Mouse (Mus musculus): ENCODE data around the gene Ubl5. TPM values are rescaled to one million over a fixed set of nuclear protein-coding genes. Genes with fewer than 3 reads are reported as not detected.

Ubl5 gene
- polyA plus RNA-seq, 1 experiment from 2014 or later = 481 TPM

DNA sequence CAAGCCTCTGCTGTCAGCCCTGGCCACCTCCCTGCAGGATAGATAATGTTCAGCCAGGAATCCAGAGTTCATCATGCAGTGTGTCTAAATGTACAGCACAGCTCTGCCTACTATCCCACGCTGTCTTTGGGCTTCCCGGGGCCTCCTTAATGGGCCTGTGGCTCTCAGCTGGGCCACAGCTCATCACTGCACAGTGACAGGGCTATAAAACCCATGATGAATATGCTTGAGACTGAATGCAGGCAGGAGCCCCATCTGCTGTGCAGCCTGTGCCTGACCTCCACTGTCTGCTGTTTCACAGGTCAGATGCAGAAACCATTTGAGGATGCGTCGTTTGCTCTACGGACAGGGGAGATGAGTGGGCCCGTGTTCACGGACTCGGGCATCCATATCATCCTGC, 20.2 kb downstream of the Ubl5 start:
- Histone ChIP-seq H3K9me3 (ENCODE audit: control insufficient read depth, low read length) (no peaks in the 10 kb centered on the region), H3K4me3 (ENCODE audit: low read depth, low read length) (no peak overlapping the region), H3K27ac (replicated peaks) (no peak overlapping the region), H3K4me2 (replicated peaks; ENCODE audit: low read depth) (no peak overlapping the region), H3K4me1 (replicated peaks; ENCODE audit: control insufficient read depth, insufficient read depth) (no peaks in the 10 kb centered on the region), H3K27me3 (ENCODE audit: control insufficient read depth, insufficient read depth, low read length) (no peaks in the 10 kb centered on the region), H3K36me3 (ENCODE audit: control insufficient read depth, insufficient read depth, low read length) (peaks cover 25% of the 10 kb centered on the region), H3K9ac (ENCODE audit: low read length) (no peak overlapping the region)
- DNase-seq (ENCODE audit: low spot score) = no peak
- 91% methylated on average over 8 of the region's 8 CpGs for WGBS
- TF ChIP-seq EP300 (optimal IDR thresholded peaks at IDR 0.05) = no peak
- no peak for ATAC-seq (ENCODE audit: low FRiP score, low TSS enrichment)

DNA sequence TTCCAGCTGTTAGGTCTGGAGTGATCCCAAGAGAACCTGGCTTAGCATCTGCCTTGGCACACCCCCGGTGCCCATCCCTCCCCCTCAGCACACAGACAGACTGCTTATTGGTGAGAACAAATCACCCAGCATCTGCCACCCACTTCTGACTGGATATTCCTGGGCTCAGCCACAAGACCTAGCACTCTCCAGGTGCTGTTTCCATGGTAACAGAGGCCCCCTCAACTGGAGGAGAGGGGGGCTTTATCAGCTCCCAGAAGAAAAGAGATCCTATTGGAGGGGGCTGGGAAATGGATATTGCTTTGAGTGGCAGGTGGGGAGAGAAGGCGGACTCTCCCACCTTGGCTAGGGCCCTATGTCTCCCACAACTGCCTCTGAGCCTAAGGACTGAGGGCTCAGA, 21.3 kb downstream of the Ubl5 start:
- Histone ChIP-seq H3K4me2 (replicated peaks; ENCODE audit: low read depth) (no peak overlapping the region), H3K27ac (replicated peaks) (no peak overlapping the region), H3K27me3 (ENCODE audit: control insufficient read depth, insufficient read depth, low read length) (no peaks in the 10 kb centered on the region), H3K36me3 (ENCODE audit: control insufficient read depth, insufficient read depth, low read length) (peaks cover 25% of the 10 kb centered on the region), H3K9me3 (ENCODE audit: control insufficient read depth, low read length) (no peaks in the 10 kb centered on the region), H3K9ac (ENCODE audit: low read length) (no peak overlapping the region), H3K4me3 (ENCODE audit: low read depth, low read length) (no peak overlapping the region), H3K4me1 (replicated peaks; ENCODE audit: control insufficient read depth, insufficient read depth) (no peaks in the 10 kb centered on the region)
- 93% methylated on average over 2 of the region's 2 CpGs for WGBS
- ATAC-seq (ENCODE audit: low FRiP score, low TSS enrichment) (no peak), DNase-seq (ENCODE audit: low spot score) (no peak)
- TF ChIP-seq EP300 (optimal IDR thresholded peaks at IDR 0.05) = no peak
- TF ChIP-seq CTCF (IDR thresholded peaks at IDR 0.05; ENCODE audit: low read depth) = no peak

DNA sequence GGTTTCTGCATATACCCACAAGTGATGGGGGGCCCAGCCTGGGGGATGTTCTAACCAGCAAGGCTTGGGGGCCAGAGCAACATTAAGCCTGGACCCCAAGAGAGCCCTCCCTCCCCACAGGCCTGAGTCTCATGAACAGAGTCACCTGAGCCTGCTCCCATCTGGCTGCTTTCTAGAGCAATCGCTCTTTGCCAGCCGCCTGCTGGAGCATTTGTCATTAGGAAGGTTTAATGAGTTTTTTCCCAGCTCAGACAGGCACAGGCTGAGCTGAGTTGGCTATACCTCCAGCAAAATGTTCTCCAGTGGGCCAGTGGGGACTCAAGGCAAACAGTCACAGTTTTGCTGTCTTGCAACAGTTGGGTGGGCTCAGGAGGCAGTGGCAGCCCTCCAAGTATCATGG, 21.7 kb downstream of the Ubl5 start:
- peaks cover 25% of the 10 kb centered on the region for H3K36me3 ChIP-seq (ENCODE audit: control insufficient read depth, insufficient read depth, low read length)
- 55% methylated on average over 2 of the region's 2 CpGs for WGBS
- no peak overlapping the region for H3K4me2 ChIP-seq (replicated peaks; ENCODE audit: low read depth)
- H3K9ac ChIP-seq (ENCODE audit: low read length) = no peak overlapping the region
- DNase-seq (ENCODE audit: low spot score) (no peak), ATAC-seq (ENCODE audit: low FRiP score, low TSS enrichment) (no peak)
- no peaks in the 10 kb centered on the region for H3K4me1 ChIP-seq (replicated peaks; ENCODE audit: control insufficient read depth, insufficient read depth)
- H3K4me3 ChIP-seq (ENCODE audit: low read depth, low read length) = no peak overlapping the region
- no peaks in the 10 kb centered on the region for H3K9me3 ChIP-seq (ENCODE audit: control insufficient read depth, low read length)
- H3K27ac ChIP-seq (replicated peaks) = no peak overlapping the region
- H3K27me3 ChIP-seq (ENCODE audit: control insufficient read depth, insufficient read depth, low read length) = no peaks in the 10 kb centered on the region
- TF ChIP-seq EP300 (optimal IDR thresholded peaks at IDR 0.05) (no peak), CTCF (IDR thresholded peaks at IDR 0.05; ENCODE audit: low read depth) (no peak)

DNA sequence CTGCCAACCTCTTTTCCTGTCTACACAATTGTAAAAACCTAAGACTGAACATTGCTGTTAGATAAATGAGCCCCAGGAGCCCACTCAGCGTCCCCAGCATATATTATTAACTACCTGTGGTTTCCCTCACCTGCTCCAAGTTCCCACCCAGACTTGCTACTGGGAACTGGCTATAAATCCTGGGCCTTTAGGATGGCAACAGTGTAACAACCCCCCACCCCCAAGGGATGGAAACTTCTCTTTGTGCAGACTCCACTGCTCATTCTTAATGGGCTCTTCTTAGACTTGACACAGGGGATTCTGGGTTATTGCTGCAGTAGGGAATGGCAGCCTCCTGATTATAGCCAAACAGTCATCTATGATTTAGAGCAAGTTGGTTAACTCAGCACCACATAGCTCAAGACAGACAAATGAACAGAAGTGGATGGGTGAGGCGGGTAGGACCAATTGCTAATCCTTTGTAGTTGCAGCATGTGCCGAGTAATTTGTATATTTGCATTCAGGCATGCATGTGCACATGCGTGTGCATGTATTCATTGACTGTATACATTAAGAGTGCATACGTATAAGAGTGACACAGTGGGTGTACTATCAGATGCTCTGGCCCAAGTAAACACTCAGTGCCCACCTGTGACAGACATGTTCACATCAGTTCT, 22.4 kb downstream of the Ubl5 start:
- H3K4me3 ChIP-seq (ENCODE audit: low read depth, low read length) = no peak overlapping the region
- TF ChIP-seq EP300 (optimal IDR thresholded peaks at IDR 0.05) = no peak
- no peak for TF ChIP-seq CTCF (IDR thresholded peaks at IDR 0.05; ENCODE audit: low read depth)
- H3K27me3 ChIP-seq (ENCODE audit: control insufficient read depth, insufficient read depth, low read length) = no peaks in the 10 kb centered on the region
- H3K27ac ChIP-seq (replicated peaks) = no peak overlapping the region
- H3K4me2 ChIP-seq (replicated peaks; ENCODE audit: low read depth) = no peak overlapping the region
- DNase-seq (ENCODE audit: low spot score) (no peak), ATAC-seq (ENCODE audit: low FRiP score, low TSS enrichment) (no peak)
- peaks cover 25% of the 10 kb centered on the region for H3K36me3 ChIP-seq (ENCODE audit: control insufficient read depth, insufficient read depth, low read length)
- no peaks in the 10 kb centered on the region for H3K4me1 ChIP-seq (replicated peaks; ENCODE audit: control insufficient read depth, insufficient read depth)
- H3K9ac ChIP-seq (ENCODE audit: low read length) = no peak overlapping the region
- no peaks in the 10 kb centered on the region for H3K9me3 ChIP-seq (ENCODE audit: control insufficient read depth, low read length)
- 75% methylated on average over 5 of the region's 5 CpGs for WGBS

DNA sequence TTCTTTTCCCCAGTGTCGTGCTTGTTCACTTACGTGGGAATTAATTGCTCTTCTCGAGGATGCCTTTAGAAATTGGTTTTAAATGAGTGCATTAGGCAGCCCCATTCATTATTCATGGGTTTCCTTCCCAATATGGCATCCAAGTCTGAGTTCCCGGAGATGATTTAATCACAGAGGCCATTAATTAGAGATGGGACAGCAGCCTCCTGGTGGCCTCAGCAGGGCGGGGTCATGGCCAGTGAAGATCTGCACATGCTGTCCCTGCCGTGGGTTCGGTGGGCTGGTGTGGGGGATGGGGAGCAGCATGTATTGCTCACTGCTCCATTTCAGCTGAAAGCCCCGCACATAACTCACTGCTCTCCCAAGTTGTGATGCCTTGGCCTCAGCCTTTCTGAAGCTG, 23.2 kb downstream of the Ubl5 start:
- whole genome bisulfite sequencing = 31% methylated on average over 8 of the region's 8 CpGs
- TF ChIP-seq EP300 (optimal IDR thresholded peaks at IDR 0.05) (no peak), CTCF (IDR thresholded peaks at IDR 0.05; ENCODE audit: low read depth) (no peak)

DNA sequence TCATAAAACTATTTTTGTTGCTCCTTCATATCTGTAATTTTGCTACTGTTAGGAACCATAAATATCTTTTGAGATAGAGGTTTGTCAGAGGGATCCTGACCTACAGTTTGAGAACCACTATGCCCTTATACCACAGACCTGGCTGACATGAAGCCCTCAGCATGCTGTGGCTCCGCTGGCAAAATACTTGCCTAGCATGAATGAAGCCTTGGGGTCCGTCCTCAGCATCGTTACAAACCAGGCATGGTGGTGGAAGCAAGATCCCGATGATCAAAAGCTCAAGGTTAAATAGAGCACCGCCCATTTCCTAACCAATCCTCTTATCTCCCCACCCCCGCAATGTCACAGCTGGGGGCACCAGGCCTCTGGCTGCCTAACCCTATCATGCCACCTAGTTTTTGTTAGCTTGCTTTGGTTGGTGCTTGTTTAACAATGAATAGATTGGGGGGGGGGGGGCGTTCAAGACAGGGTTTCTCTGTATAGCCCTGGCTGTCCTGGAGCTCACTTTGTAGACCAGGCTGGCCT, 23.9 kb downstream of the Ubl5 start:
- H3K4me3 ChIP-seq (ENCODE audit: low read depth, low read length) = no peak overlapping the region
- ATAC-seq (ENCODE audit: low FRiP score, low TSS enrichment) (no peak), DNase-seq (ENCODE audit: low spot score) (no peak)
- peaks cover 23% of the 10 kb centered on the region for H3K36me3 ChIP-seq (ENCODE audit: control insufficient read depth, insufficient read depth, low read length)
- H3K9me3 ChIP-seq (ENCODE audit: control insufficient read depth, low read length) = no peaks in the 10 kb centered on the region
- 10% methylated on average over 7 of the region's 7 CpGs for WGBS
- H3K4me2 ChIP-seq (replicated peaks; ENCODE audit: low read depth) = no peak overlapping the region
- no peak overlapping the region for H3K9ac ChIP-seq (ENCODE audit: low read length)
- H3K27ac ChIP-seq (replicated peaks) = no peak overlapping the region
- no peaks in the 10 kb centered on the region for H3K4me1 ChIP-seq (replicated peaks; ENCODE audit: control insufficient read depth, insufficient read depth)
- TF ChIP-seq EP300 (optimal IDR thresholded peaks at IDR 0.05) = no peak
- TF ChIP-seq CTCF (IDR thresholded peaks at IDR 0.05; ENCODE audit: low read depth) = no peak
- no peaks in the 10 kb centered on the region for H3K27me3 ChIP-seq (ENCODE audit: control insufficient read depth, insufficient read depth, low read length)

More for the DNA sequence above, 23.2 kb downstream of the Ubl5 start:
- ATAC-seq (ENCODE audit: low FRiP score, low TSS enrichment) (no peak), DNase-seq (ENCODE audit: low spot score) (no peak)
- H3K27me3 ChIP-seq (ENCODE audit: control insufficient read depth, insufficient read depth, low read length) = no peaks in the 10 kb centered on the region
- no peak overlapping the region for H3K9ac ChIP-seq (ENCODE audit: low read length)
- H3K4me2 ChIP-seq (replicated peaks; ENCODE audit: low read depth) = no peak overlapping the region
- H3K9me3 ChIP-seq (ENCODE audit: control insufficient read depth, low read length) = no peaks in the 10 kb centered on the region
- no peak overlapping the region for H3K4me3 ChIP-seq (ENCODE audit: low read depth, low read length)
- H3K4me1 ChIP-seq (replicated peaks; ENCODE audit: control insufficient read depth, insufficient read depth) = no peaks in the 10 kb centered on the region
- peaks cover 23% of the 10 kb centered on the region for H3K36me3 ChIP-seq (ENCODE audit: control insufficient read depth, insufficient read depth, low read length)
- no peak overlapping the region for H3K27ac ChIP-seq (replicated peaks)

Data from stomach, postnatal 0 days (tissue).